Mouse (Mus musculus) neural tube, embryonic 10.5 days (tissue): ENCODE measurements at regions not wholly inside any gene's neighbourhood (a gene's known extent, or its start where the extent isn't known, plus 50 kb on each side); places are given as distances from the start of the nearest gene placed in this dataset.

Experiments used
- DNase-seq: peaks from one replicate; pipeline ENCODE4 v3.0.0-alpha.2; 2017; ENCODE audit warnings: low spot score; ENCODE audit errors: extremely low spot score

DNA sequence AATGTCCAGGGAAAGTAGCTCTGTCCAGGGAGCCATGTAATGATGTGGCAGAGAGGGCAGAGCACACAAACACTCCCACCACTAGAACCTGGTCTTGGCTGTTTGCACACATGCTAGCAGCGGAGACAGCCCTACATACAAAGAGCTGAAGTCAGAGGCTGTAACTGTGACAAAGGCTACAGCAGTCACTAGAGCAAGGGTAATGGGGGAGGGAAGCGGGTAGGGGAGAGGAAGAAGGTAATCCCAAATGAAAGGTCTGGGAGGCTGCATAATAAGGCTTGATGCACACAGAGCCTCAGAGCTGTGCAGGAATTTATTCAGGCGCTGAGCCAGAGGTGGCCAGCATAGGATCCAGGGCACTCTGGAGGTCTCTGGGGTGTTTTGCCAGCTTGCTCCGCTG lies 269.3 kb upstream of the 4930535I16Rik start:
- no peak for DNase-seq

DNA sequence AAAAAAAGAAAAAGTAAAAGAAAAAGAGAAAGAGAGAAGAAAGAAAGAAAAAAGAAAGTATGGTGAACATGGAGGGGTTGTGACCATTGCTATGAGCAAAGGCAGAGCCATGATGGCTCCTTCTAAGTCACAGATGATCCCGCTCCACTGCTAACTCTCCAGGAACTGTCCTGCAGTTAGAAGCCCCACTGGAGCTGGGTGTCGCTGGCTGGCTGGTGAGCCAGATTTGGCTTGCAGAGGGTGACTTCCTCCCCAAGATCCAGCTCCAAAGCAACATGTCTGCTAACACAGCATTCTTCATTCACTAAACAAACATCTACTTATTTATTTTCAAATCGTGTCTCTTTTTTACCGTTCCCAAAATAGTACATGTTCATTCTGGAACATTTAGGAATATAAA lies 263.5 kb upstream of the 4930535I16Rik start:
- DNase-seq = no peak

DNA sequence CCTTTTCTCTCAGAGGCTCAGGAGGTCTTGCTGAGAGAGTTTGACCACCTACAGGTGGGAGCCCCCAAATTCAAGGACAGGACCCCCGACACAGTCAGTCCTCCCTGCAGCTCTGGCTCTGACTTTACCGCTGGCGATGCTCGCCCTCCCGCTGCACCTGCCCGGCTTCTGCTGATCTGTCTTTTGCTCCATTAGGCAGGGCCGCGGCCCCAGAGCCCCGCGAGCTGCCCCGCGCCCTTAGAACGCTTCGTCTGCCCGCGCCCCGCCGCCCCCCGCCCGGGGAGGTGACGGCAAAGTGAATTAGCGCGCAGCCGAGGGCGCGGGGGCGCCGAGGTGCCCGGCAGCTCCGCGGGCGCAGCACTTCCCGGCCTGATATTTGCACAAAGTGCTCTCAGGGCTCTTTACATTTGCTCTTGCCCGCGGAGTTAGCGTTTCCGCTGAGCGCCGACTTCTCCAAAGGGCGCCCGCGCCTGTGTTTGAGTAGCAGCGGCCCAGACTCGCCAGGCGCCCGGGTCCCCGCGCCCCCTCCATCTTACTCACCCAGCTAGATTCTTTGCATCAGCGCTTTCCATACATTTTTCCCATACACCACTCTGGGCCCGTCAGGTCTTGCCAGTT lies 260.7 kb upstream of the 4930535I16Rik start:
- DNase-seq = peak; percentile 60

DNA sequence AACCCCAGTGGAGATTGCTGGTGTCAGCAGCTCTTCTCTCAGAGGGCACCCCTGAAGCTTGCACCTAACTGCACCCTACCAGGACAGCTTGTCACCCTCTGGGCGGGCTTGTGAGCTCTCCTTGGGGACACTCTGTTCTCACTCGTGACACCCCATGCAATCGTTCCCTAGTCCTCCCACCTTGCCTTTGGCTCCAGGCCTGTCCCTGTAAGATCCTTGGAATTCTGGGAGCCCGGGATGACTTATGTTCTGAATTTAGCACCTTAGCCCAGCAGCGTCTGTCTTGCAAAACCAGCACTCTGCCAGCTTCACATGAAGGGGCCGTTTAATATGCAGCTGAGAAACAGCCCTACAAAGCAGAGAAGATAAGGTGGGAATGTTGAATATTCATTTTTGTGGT lies 257.7 kb upstream of the 4930535I16Rik start:
- DNase-seq = no peak

DNA sequence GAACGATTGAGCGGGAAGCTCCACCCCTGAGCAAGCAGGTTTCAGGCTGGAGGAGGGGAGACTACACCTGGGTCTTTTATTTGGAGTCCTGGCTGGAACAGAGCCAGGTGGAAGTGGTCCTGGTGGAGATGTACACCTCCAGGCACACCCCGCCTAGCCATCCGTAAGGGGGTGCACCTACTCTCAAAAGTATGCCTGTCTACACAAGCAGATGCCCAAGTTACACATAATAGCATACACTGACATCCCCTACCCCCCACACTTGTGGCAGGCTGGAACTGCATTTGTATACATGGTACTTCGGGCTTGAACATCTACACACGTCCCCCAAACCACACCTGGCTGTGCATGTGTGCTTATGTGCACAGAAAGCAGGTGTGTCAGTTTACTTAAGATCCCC lies 236.8 kb upstream of the 4930535I16Rik start:
- DNase-seq = no peak

DNA sequence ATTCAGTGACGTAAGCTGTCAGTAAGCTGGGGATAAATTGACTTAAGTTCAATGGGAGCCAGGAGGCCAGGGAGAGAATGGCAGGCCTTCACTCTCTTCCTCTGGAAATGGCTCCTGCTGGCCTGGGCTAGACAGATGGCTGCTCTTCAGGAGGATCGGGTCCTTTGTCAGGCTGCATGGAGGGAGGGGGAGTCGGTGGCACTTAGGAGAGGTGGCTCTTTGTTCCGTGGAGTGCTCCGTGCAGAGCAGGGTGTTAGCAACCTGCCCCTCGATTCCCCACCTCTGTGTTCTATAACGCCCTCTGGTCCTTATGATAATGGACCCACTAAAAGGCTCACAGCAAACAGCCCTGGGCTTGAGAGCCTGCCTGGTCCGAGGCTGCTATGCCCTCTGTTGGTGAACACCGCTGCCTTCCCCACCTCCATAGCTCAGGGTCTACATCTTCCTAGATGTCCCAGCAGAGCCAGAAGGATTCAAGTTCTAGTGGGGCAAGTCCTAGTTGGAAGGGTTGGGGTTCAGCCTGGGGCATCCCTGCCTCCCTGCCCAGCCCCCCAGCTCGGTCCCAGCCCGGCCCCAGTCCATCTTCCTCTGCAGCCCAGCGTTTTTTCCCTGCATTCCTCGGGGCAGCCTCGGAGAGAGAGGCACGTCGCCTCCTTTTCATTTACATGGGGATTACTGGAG lies 232.1 kb upstream of the 4930535I16Rik start:
- DNase-seq = peak; percentile 54

DNA sequence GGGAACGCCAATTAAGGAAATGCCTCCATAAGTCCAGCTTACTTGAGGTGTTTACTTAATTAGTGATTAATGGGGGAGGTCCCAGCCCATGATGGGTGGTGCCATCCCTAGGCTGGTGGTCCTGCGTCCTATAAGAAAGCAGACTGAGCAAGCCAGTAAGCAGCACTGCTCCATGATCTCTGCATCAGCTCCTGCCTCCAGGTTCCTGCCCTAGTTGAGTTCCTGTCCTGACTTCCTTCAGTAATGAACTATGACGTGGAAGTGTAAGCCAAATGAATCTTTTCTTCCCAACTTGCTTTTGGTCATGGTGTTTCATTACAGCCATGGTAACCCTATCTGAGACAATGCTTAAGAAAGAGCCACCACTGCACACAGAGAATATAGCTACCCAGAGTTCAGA lies 231.2 kb upstream of the 4930535I16Rik start:
- DNase-seq = no peak

DNA sequence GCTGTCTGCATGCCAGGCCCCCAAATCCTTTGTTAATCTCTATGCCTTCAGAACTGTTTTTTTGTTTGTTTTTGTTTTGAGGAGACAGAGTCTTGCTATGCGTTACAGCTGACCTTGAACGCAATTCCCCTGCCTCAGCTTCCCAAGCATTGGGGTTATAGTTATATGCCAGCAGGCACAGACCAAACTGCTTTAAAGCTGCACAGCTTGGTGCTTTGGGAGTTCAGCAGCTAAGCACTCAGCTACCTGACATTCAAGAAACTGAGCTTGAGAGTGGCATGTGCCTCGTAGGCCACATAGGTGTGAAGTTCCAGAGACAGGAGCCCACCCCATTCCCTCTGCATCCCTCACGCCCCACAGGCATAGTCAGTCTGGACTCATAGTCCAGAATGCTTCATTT lies 229.5 kb upstream of the 4930535I16Rik start:
- DNase-seq = no peak

DNA sequence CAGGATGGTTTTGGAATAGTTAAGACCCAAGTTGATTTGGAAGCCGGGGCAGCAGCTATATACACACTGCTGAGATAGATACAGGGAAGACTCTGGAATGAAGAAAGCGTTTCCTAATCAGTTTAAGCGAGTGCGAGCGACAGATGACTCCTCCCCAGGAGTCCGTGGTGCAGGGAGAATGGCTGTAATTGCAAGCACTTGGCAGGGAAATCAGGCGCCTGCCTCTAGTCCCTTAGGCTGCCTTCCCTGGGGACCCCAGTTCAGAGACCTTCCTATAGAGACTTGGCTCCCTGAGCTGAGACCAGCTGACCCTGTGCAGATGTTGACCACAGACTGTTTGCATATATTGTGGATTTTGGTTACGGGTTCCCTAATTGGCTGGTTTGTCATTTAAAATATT lies 228.3 kb upstream of the 4930535I16Rik start:
- DNase-seq = no peak

DNA sequence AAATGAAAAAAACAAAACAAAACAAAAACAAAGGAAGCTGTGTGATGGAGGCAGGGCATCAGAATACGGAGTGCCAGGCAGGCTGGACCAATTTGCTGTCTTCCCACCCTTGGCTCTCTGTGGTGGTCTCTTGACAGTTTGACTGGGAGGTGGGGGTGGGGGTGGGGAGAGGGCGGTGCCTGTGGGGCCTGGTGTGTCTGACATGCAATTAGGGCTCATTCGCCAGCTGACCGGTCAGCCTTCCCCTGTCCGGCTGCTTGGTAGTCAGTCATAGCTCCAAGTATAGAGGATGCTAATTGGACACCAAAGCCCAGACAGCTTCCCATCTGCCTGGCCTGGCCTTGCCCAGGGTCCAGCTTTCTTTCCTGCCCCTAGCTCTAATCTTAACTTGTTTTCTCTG lies 225.8 kb upstream of the 4930535I16Rik start:
- no peak for DNase-seq

DNA sequence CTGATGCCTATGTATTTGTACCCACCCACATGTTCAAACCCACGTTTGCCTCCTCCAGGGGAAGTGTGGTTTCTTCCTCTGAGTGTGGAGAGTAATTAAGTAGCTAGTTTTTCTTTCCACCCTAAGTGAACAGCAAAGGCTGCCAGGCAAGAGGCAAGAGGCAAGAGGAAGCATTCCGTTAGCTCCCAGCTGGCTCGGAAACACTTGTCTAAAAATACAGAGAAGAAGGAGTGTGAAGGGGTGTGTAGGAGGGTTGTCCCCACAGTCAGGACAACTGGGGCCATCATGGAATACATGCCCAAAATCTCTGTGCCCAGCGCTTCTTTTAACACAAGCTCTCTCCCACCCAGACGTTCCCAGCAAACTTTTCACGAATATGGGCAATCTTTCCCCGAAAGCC lies 225.4 kb upstream of the 4930535I16Rik start:
- DNase-seq = no peak

DNA sequence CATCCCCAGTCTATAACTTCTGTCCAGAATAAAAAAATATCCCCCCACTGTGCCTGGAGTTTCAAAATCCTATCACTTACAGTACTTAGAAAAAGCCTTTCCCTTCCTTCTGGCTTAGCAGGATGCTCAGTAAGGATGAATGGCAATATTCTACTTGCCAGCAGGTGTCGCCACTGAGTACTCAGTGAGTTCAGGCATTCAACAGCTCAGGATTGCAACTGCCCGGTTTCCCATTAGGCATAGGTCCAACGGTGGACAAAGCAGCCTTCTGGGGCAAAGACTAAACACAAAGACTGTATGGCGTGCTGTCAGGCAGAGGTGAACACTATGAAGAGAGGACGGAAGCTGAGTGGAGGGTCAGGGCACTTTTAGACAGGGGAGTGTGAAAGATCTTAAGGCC lies 224.3 kb upstream of the 4930535I16Rik start:
- peak; percentile 90 for DNase-seq

DNA sequence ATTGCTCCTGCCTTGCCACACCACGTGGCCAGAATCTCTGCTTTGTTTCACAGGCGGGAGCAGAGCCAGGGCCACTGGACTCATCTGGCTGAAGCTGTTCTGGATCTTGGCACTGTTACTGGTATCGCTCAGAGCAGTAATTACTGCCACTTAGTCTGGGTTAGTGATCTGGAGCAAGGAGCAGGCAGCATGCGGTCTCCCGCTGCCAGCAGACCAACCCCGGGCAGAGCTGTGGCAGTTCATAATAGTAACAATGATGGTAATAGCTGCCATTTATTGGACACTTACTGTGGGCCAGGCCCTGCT lies 217.3 kb upstream of the 4930535I16Rik start:
- DNase-seq = no peak

DNA sequence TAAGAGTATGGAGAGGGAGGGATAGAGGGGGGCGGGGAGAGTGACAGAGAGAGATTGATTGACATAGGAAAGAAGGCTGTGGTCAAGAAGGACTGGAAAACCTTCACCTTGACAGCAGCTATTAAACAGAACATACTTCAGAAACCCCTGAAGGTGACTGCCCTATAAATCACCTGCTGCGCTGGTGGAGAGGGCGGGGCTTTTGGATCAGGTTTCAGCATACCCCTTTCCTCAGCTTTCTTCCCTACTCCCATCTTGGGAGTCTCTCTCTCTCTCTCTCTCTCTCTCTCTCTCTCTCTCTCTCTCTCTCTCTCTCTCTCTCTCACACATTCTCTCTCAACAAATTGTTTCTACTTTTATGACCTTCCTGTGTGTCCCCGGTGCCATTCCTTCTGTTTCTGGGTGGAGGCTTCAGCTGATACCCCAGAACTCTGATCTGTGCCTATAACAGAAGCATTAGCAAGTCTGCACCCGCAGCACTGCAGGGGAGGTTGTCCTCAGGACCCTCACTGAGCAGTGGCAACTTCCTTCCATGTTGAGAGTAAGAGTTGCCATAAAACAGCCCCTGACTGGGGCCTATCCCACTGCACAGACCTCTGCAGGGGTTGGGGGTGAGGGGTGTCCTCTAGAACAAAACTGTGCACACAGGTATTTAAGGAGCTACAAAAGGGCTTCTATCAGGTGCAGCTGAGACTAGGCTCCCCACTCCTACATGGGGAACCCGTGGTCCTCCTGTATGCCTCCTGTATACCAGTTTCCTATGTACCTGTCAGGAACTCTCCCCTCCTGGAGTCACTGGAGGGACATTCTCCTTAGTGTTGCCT lies 216.7 kb upstream of the 4930535I16Rik start:
- no peak for DNase-seq

DNA sequence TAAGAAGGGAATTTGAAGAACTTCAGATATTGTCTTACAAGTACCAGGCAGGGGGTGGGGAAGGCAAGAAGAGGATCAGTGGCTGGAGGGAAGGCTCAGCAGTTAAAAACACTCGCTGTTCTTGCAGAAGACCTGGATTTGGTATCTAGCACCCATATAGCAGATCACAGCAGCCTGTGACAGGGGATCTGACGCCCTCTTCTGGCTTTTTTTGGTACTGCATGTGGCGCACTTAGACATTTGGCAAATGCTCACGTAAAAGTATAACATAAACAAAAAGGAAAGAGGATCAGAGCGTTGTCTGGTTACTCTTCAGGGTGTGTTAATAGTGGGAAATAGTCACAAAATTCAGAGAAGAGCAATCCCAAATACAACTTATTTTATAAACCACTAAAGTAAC lies 213.1 kb upstream of the 4930535I16Rik start:
- no peak for DNase-seq

DNA sequence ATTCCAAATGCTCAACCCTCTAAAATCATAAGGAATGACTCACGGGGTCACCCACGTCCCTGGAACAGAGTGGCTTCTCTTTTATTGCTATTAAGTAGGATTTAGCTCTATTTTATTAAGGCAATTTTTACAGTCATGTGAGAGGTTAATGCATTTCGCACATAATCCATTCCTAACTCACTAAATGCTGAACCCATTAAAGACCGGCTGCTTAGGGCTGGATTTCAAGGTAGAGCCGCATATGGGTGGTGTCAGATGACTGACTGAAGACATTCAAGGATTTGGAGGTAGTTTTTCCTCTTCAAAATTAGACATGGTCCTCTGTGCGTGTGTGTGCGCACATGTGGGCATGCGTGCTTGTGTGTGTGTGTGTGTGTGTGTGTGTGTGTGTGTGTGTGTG lies 208.4 kb upstream of the 4930535I16Rik start:
- no peak for DNase-seq

DNA sequence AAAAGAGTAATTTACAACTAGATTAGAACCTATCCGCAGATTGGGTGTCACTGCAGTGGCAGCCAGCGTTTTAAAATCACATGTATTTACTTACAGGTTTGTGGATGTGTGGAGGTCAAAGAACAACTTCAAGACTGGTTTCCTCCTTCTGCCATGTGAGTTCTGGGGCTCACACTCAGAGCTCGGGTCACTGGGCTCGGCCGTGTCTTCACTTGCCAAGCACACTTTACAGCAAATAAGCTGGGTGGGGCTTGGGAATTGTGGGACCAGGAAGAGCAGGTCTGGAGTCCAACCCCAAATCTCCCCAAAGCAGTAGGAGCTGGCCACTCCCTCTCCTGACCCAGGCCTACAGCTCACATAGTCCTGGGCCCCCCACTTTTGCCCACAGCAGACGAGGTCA lies 202.5 kb upstream of the 4930535I16Rik start:
- no peak for DNase-seq

DNA sequence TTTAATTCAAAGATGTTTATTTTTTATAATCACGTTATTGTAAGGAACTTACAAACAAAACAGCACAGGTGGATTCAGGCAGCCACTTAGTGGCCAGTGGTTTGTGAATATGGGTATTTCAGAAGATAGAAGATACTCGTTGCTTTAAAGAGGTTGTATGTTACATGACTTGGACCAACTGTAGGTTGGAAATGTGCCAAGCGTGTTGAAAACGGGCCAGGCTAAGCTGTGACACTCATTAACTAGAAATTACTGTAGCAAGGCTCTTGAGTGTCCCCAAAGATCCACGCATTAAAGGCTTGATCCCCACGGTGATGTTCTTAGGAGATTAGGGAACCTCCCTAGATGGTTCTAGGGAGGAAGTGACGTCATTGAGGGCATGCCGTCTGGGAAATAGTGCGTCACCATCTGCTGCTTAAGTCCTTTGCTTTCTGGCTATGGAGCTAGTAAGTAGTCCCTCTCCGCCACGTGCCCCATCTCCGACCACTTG lies 196.1 kb upstream of the 4930535I16Rik start:
- DNase-seq = no peak

DNA sequence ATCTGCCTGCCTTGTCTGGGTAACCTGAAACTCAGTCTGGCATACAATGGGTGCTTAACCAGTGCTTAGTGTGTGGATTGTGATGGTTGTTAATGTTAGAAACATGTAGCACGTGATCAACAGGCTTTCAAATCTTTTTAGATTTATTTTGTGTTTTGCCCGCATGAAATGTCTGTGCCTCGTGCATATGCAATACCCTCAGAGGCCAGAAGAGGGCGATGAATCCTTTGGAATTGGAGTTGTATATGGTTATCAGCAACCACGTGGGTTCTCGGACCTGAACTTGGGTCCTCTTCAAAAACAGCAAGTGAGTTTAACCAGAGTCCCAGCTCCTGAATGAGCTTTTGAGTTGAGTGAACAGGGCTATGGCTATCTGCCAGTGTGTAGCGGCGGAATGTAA lies 192.9 kb upstream of the 4930535I16Rik start:
- DNase-seq = peak; percentile 31

DNA sequence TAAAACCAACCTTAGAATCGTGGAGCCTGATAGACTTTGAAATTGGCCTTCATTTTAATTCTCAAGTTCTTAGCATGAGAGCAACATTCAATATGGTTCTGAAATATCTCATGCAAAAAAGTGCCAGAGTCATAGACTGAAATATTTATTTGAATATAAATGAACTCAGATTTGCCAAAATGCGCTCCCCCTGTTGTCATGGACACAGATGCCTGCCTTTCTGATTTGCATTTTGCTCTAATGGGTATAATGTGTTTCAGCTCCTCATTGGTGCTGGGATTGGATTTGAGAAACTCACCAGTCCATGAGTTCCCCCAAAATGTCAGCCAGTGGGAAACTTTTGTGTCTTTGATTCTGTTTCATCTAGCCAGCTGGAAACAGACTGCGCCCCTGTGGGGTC lies 191.5 kb upstream of the 4930535I16Rik start:
- no peak for DNase-seq

DNA sequence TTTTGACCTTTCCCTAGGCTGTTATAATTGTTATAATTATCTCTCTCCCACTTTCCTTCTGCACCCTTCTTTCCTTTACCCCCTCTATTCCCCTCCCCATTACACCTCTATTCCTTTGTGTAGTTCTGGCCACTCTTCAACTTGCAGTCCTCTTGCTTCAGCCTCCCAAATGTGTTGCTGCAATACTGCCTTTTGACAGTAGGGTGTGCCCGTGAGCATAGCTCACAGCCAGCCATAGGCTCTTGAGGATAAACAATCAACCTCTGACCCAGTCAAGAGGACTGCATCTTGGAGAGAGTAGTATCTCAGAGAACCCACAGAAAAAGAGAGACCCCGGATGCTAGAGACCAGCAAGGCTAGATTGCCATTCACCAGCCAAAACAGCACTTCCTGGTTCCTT lies 184.9 kb upstream of the 4930535I16Rik start:
- peak; percentile 44 for DNase-seq

DNA sequence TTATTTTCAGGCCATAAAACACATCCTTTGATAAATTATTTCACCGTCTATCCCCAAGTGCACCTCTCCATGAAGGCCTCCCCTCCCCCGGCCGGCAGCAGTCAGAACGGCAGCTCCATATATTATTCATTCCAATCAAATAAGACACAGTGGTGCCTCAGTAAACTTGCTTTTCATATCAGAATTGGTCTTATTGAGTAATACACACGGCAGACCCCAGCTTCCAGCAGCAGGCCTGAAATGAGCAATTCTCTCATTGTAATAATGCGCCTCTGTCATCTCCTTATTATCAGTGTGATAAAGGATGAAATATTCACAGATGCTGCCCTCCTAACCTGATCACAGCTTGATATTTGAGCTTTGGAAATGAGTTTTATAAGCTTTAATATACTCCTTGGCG lies 169.0 kb upstream of the 4930535I16Rik start:
- no peak for DNase-seq

DNA sequence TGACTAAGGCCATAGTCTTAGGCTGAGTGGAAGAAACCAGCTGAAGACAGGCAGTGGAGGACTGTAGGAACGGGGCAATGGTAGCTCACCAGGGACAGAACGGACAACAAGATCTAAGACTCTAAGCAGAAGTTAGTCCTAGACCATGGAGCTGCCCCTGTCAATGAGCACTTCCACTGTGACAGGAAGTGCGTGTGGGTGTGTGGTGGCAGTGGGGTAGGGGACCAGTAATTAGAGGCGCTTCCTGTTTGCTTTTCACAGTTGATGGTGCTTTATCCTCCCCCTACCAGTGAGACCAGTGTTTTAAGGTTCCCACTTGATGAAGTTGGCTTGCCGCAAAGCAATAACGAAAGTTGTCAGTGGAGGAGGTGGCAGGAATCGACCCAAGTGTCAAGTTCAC lies 168.4 kb upstream of the 4930535I16Rik start:
- no peak for DNase-seq
